Mouse (Mus musculus): ENCODE measurements around the gene Flii. TPM values are rescaled to one million over a fixed set of nuclear protein-coding genes. Genes with fewer than 3 reads are reported as not detected.

The Flii gene
- polyA plus RNA-seq, 1 experiment, result 68.8 TPM

Other genes with a start within 250 kb of the Flii start
- gene Alkbh5, start 190.9 kb downstream of the Flii start, polyA plus RNA-seq (2012; ENCODE audit: insufficient read depth, insufficient read length, missing spikeins), result 29.3 and 30.4 TPM in 2 replicates
- 4.3 and 4.4 TPM in 2 replicates for gene Llgl1, start 27.5 kb downstream of the Flii start, polyA plus RNA-seq (2012; ENCODE audit: insufficient read depth, insufficient read length, missing spikeins)
- gene Mief2, start 1.1 kb upstream of the Flii start, polyA plus RNA-seq (2012; ENCODE audit: insufficient read depth, insufficient read length, missing spikeins), result 23.5 and 30.7 TPM in 2 replicates
- 2.2 and 2.6 TPM in 2 replicates for gene Top3a, start 50.1 kb upstream of the Flii start, polyA plus RNA-seq (2012; ENCODE audit: insufficient read depth, insufficient read length, missing spikeins)
- gene Smcr8, start 50.3 kb upstream of the Flii start, polyA plus RNA-seq (2012; ENCODE audit: insufficient read depth, insufficient read length, missing spikeins), result 8.0 and 8.5 TPM in 2 replicates
- gene Shmt1, start 84.5 kb upstream of the Flii start, polyA plus RNA-seq (2012; ENCODE audit: insufficient read depth, insufficient read length, missing spikeins), result 18.0 and 28.1 TPM in 2 replicates
- gene Dhrs7b, start 103.4 kb upstream of the Flii start, polyA plus RNA-seq (2012; ENCODE audit: insufficient read depth, insufficient read length, missing spikeins), result 82.8 and 88.3 TPM in 2 replicates
- gene Tmem11, start 152.0 kb upstream of the Flii start, polyA plus RNA-seq (2012; ENCODE audit: insufficient read depth, insufficient read length, missing spikeins), result 60.2 and 63.5 TPM in 2 replicates
- 8.6 and 11.2 TPM in 2 replicates for gene Natd1, start 187.5 kb upstream of the Flii start, polyA plus RNA-seq (2012; ENCODE audit: insufficient read depth, insufficient read length, missing spikeins)
- 22.9 and 29.5 TPM in 2 replicates for gene Map2k3, start 204.8 kb upstream of the Flii start, polyA plus RNA-seq (2012; ENCODE audit: insufficient read depth, insufficient read length, missing spikeins)